Mouse (Mus musculus) heart, embryonic 10.5 days (tissue): ENCODE measurements around the gene Cntnap5c. TPM values are rescaled to one million over a fixed set of nuclear protein-coding genes. Genes with fewer than 3 reads are reported as not detected.
"Not testable (repeated sequence)": the region's sequence is repeated elsewhere in the genome, so short reads cannot be mapped to it uniquely, and the experiment has no call there.

Source experiments
- DNase-seq: peaks from one replicate; pipeline ENCODE4 v3.0.0-alpha.2; 2017; ENCODE audit warnings: low spot score
- H3K27ac ChIP-seq: fragments of 300-500 bp; sonication (generic); 2 replicates; pipeline ENCODE4 v1.5.1; 2016; ENCODE audit warnings: mild to moderate bottlenecking
- H3K27me3 ChIP-seq: fragments of 300-500 bp; sonication (generic); 2 replicates; pipeline ENCODE4 v1.6.1; 2016; ENCODE audit warnings: mild to moderate bottlenecking; ENCODE audit not compliant: poor library complexity, insufficient read depth, severe bottlenecking
- H3K36me3 ChIP-seq: fragments of 300-500 bp; sonication (generic); 2 replicates; pipeline ENCODE4 v1.6.1; 2016; ENCODE audit warnings: mild to moderate bottlenecking, moderate library complexity
- H3K4me1 ChIP-seq: fragments of 300-500 bp; sonication (generic); 2 replicates; pipeline ENCODE4 v1.6.1; 2016; ENCODE audit warnings: mild to moderate bottlenecking
- H3K4me3 ChIP-seq: fragments of 300-500 bp; sonication (generic); 2 replicates; pipeline ENCODE4 v1.5.1; 2016; ENCODE audit warnings: mild to moderate bottlenecking, moderate library complexity
- H3K9me3 ChIP-seq: fragments of 300-500 bp; sonication (generic); 2 replicates; pipeline ENCODE4 v1.6.1; 2016; ENCODE audit warnings: mild to moderate bottlenecking, moderate library complexity
- WGBS: fragments of 180-500 bp; shearing (Covaris S2); methylation state at CpG from one replicate; pipeline ENCODE4 v1.1.7; 2016; 5-methylcytosine and 5-hydroxymethylcytosine counted together
- polyA plus RNA-seq: library from polyadenylated mRNA; unstranded; fragments of >200 nt; fragmentation: Nextera tagmentation; extraction: Ambion mirVana; gene quantifications from 2 replicates; pipeline ENCODE4 v1.2.1, GENCODE M21; 2016

Cntnap5c gene
- not detected in 2 replicates for polyA plus RNA-seq

DNA sequence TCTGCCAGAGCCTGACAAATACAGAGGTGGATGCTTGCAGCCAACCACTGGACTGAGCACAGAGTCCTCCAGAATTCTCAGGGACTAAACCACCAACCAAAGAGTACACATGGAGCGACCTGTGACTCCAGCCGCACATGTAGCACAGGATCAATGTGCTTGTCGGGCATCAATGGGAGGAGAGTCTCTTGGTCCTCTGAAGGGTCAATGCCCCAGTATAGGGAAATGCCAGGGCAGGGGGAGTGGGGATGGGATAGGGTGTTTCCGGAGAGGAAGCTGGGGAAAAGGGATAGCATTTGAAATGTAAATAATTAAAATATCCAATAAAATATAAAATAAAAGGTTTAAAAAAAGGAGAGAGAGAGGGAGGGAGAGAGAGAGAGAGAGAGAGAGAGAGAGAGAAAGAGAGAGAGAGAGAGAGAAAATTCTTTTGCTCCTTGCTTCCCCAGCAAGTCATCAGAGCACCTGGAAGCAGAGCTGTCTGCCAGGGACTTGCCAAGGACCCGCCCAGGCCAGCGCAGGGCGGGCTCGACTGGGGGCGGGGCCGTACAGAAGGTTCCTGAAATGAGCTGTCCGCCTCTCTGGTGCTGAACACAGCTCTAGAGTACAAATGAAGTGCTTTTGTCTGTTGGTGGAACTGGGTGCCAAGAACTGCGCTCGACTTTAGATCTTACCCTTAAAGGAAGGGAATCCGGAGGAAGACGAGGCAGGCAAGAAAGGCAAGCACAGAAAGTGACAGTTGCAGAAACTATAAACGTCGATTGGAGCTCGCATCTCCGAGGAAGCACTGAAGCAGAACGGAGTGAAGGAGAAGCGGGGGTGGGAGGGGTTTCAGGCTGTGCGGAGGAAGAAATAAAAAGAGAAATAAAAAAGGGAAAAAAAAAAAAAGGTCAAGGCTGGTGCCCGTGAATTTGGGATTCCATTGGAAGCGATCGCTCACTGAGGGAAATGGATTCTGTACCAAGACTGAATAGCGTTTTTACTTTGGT lies at the start of gene Cntnap5c:
Cntnap5c (plus strand) TSS at position 949 of the 989 bp plus-strand sequence.
- H3K27ac ChIP-seq, result no peak within 1 kb of the TSS
- H3K36me3 ChIP-seq, result no peaks in the 10 kb centered on the region
- H3K4me1 ChIP-seq, result no peaks in the 10 kb centered on the region
- peak; percentile 77 for DNase-seq
- 22% methylated on average over 26 of the region's 26 CpGs for WGBS
- no peak within 1 kb of the TSS for H3K4me3 ChIP-seq
- no peaks in the 10 kb centered on the region for H3K9me3 ChIP-seq
- H3K27me3 ChIP-seq, result no peaks in the 10 kb centered on the region

DNA sequence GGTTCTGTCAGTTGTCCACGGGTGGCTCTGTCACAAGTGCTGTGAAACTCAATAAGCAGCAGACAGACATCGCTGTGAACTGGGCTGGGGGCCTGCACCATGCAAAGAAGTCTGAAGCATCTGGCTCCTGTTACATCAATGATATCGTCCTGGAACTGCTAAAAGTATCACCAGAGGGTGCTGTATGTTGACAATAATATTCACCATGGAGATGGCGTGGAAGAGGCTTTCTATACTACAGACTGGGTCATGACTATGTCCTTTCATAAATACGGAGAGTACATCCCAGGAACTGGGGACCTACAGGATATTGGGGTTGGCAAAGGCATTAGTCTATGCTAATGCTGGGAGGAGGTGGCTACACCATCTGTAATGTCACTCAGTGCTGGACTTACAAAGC lies 27.3 kb upstream of the Cntnap5c start, which contains the start of gene Gm21834:
Gm21834 (minus strand) TSS at position 101 of the 400 bp plus-strand sequence.
- 76% methylated on average over 5 of the region's 5 CpGs for WGBS
- DNase-seq, result no peak
- no peak within 1 kb of the TSS for H3K27ac ChIP-seq
- H3K36me3 ChIP-seq, result no peaks in the 10 kb centered on the region
- H3K4me3 ChIP-seq, result no peak within 1 kb of the TSS
- H3K9me3 ChIP-seq, result no peaks in the 10 kb centered on the region
- no peaks in the 10 kb centered on the region for H3K4me1 ChIP-seq
- no peaks in the 10 kb centered on the region for H3K27me3 ChIP-seq

DNA sequence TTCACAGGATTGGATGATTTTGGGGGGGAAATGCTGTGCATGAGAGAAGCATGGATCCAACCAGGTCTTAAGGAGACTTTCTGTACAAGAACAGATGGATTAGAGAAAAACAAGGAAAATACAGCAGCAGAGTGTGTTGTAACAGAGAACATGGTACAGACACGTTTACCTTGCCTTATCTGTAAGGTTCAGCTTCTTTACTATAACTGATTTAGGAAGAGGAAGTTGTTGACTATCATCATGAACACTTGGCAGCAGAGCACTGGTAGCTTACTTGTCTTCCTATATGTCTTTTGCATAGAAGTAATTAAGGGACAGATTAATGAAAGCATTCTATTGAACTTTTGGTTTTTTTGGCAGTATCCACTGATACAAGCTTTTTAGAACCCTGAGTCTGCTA lies 11.3 kb upstream of the Cntnap5c start:
- WGBS, result 50% methylated on average over 1 of the region's 1 CpGs
- no peak for DNase-seq
- H3K4me3 ChIP-seq, result no peak overlapping the region
- H3K4me1 ChIP-seq, result no peaks in the 10 kb centered on the region
- H3K27ac ChIP-seq, result no peak overlapping the region
- H3K27me3 ChIP-seq, result no peaks in the 10 kb centered on the region
- no peaks in the 10 kb centered on the region for H3K36me3 ChIP-seq
- H3K9me3 ChIP-seq, result no peaks in the 10 kb centered on the region

DNA sequence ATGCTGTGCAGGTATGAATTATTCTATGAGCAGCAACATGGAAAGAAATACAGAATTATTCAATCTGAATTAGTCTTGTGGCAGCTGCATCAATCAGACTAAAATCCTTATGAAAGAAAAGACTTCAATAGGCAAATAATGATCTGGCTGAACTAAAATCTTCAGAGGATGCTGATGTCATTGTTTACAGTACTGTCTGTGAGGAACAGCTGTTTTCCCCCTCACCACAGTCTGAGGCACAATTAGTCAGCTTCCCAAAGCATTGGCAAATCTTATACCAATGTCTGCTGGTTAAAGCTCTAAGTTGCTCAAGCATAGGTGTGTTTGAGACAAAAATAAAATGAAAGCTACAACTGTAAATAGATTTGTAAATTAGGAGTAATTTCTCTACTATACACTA lies 2.1 kb upstream of the Cntnap5c start:
- no peaks in the 10 kb centered on the region for H3K36me3 ChIP-seq
- H3K4me3 ChIP-seq, result no peak overlapping the region
- no peak for DNase-seq
- H3K27ac ChIP-seq, result no peak overlapping the region
- H3K4me1 ChIP-seq, result no peaks in the 10 kb centered on the region
- no peaks in the 10 kb centered on the region for H3K9me3 ChIP-seq
- no peaks in the 10 kb centered on the region for H3K27me3 ChIP-seq

DNA sequence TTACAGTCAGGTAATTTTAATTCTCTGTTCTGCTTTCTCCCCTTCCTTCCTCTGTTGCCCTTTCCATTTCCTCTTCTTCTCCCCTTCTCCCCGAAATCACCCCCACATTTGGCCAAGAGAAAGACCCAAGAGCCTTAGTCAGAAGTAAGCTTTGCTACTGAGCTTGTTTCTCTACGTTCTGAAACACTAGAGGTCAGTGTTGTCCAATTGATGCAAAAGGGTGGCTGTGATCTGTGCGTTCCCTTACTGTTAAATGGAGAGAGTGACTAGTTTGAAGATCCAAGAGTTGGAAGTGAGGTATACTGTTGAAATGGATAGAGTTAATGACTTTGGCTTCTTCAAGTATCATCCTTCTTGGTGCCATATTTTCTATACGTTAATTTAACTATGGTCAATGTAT lies 1.5 kb downstream of the Cntnap5c start:
- 20% methylated on average over 4 of the region's 4 CpGs for WGBS
- H3K27ac ChIP-seq, result no peak overlapping the region
- H3K4me3 ChIP-seq, result no peak overlapping the region
- no peak for DNase-seq
- H3K27me3 ChIP-seq, result no peaks in the 10 kb centered on the region
- H3K9me3 ChIP-seq, result no peaks in the 10 kb centered on the region
- no peaks in the 10 kb centered on the region for H3K4me1 ChIP-seq
- H3K36me3 ChIP-seq, result no peaks in the 10 kb centered on the region

DNA sequence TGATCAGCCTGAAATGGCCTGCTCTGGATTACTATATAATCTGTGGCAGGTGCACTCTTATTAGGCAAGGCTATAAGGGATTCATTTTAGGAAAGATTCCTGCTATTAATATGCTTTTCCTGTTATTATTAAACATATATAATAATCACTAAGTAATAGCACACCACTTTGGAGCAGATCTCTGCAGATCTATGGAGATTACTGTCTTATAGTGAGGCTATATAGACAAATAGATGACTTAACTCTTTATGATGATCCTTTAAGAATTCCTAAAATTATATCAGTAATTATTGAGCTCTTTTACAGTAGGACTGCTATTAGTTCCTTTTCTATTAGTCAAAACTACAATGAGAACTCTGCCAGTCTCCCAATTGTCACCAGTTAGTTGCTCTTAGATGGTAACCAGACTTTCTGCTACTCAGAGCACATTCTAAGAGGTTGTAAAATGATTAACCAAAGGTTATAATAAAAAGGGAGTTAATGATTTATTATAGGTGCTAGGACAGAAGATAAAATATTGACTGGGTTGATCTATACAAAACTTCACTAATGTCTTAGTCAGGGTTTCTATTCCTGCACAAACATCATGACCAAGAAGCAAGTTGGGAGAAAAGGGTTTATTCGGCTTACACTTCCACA lies 18.9 kb downstream of the Cntnap5c start:
- 84% methylated on average over 1 of the region's 1 CpGs for WGBS
- Histone ChIP-seq H3K9me3 (peaks cover 5% of the 10 kb centered on the region; the same call in 1 of the 2 replicates), H3K36me3 (no peaks in the 10 kb centered on the region), H3K4me3 (no peak overlapping the region), H3K27ac (no peak overlapping the region), H3K4me1 (no peaks in the 10 kb centered on the region), H3K27me3 (no peaks in the 10 kb centered on the region)
- no peak for DNase-seq

DNA sequence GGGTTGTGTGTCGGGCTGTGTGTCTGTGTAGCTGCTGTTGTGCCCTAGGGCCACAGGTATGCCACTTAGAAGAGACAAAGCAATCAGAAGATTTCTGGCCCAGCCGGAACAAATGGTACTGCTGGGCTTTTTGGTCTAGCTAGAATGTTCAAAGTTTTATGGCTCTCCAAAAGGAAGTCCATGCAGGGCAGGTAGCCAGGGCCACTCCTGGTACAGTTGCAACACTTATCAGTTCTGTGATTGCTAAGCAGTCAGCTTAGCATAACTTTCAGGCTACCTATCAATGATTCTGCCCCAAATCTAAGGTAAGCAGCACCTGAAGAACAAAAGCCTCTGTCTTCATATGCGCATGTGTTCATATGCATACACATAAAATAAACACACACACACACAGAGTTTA lies 26.0 kb downstream of the Cntnap5c start:
- 84% methylated on average over 3 of the region's 3 CpGs for WGBS
- no peaks in the 10 kb centered on the region for H3K27me3 ChIP-seq
- H3K9me3 ChIP-seq, result no peaks in the 10 kb centered on the region
- no peak for DNase-seq
- H3K4me3 ChIP-seq, result no peak overlapping the region
- H3K4me1 ChIP-seq, result no peaks in the 10 kb centered on the region
- H3K27ac ChIP-seq, result no peak overlapping the region
- H3K36me3 ChIP-seq, result no peaks in the 10 kb centered on the region

DNA sequence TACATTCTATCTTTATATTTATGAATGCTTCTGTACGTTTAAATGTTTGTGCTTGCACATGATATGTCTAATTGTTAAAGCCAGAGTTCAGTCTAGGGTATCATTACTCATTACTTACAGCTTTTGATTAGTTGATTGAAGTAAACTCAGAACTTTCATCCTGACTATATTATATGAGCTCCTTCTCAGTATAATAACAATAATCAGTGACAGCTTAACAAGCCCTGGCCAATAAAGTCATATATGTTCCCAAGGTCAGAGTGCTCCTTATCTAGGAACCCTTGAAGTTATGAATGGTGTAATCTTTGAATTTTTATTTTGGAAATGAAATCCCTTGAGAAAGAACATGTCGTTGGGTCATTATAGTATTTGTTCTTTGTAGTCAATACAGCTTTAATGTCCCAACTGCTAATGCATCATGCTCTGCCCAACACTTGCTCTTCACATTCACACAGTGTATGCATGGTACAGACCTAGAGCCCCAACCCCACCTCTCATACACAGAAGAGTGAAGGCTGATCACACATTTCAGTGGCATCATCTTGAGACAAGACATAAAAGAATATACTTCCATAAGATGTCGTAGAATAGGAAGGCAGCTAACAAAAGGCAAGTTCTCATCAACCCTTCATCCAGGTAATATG lies 27.4 kb downstream of the Cntnap5c start:
- Histone ChIP-seq H3K4me1 (no peaks in the 10 kb centered on the region), H3K4me3 (no peak overlapping the region), H3K9me3 (no peaks in the 10 kb centered on the region), H3K27ac (no peak overlapping the region), H3K36me3 (no peaks in the 10 kb centered on the region), H3K27me3 (no peaks in the 10 kb centered on the region)
- DNase-seq, result no peak
- WGBS, result 77% methylated on average over 3 of the region's 3 CpGs

DNA sequence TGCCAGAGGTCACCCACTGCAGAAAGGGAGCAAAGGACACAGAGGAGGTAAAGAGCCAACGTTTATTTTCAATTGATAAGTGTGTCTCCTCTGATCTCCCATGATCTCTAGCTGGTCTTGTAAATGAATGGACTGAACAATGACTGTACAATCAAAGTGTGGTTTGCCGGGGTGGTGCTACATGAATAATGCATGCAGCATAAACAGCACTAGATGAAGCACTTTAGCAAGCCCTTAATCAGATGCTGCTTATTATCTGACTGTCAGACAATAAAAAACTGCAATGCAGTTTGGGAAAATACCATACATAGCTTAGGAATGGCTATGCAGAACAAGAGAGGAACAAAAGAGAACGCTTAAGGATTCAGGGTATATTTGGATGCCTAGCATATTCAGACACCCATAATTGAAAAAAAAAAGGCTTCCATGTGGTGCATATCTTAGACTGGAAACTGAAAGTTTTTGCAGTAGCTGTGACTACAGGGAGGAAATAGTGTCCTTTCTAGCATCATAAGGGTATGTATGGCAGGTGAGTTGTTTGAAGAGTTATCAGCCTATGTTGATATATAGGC lies 30.1 kb downstream of the Cntnap5c start:
- Histone ChIP-seq H3K4me1 (no peaks in the 10 kb centered on the region), H3K27me3 (no peaks in the 10 kb centered on the region), H3K9me3 (no peaks in the 10 kb centered on the region), H3K27ac (no peak overlapping the region), H3K4me3 (no peak overlapping the region), H3K36me3 (no peaks in the 10 kb centered on the region)
- 78% methylated on average over 3 of the region's 3 CpGs for WGBS
- DNase-seq, result no peak

DNA sequence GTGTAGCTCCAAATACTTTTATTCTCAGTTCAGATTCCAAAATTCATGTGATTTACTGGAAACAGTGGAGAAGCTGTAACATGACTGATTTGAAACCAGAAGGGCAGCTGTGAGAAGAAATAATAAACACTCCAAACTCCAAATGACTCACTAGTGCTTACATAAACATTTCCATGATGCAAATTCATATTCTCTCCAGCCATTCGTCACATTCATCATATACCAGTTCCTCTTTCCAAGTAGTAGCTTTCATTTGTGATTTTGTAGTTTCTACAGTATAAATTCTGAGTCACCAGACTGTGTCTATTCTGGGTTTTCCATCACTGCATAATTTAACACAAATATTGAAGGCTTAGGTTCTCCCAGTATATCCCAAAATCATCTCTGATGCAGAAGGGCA lies 31.8 kb downstream of the Cntnap5c start:
- H3K4me3 ChIP-seq, result no peak overlapping the region
- H3K9me3 ChIP-seq, result no peaks in the 10 kb centered on the region
- WGBS, result 75% methylated on average over 1 of the region's 1 CpGs
- no peak for DNase-seq
- H3K27me3 ChIP-seq, result no peaks in the 10 kb centered on the region
- H3K4me1 ChIP-seq, result no peaks in the 10 kb centered on the region
- H3K27ac ChIP-seq, result no peak overlapping the region
- no peaks in the 10 kb centered on the region for H3K36me3 ChIP-seq

DNA sequence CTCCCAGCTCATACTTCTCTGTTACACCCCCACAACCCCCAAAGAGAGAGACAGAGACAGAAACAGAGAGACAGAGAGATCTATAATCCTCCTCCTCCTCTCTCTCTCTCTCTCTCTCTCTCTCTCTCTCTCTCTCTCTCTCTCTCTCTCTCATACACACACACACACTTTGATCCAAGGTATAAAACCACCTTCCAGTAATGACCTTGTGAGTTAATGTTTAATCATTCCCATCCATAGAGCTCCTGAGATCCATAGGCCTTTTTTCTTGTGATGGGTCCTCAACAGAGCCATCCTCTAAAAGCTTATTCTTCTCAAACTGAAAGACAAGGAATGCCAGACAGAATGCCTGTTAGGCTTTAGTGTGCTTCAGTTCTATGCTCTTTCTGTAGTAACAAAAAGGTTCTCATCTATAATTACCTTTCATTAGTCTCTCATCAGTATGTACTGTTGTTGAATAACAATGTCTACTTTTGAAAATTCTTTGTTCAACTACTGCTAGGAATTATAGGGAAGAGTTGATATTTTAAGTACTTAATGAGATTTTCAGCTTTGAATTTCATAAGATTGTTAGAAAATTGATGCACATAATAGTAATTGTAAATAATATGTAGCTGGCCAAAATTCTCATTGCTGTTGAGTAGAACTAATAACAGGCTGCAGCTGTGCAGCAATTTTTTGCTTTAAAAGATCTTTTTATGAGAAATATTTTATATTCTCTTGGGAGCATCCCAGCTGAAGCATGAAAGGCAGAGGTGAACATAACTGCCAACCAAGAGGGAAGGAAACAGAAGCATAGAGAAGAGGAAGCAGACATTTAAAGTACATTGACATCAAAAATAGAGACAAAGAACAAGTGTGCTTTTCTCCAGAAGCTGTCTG lies 68.0 kb downstream of the Cntnap5c start:
- no peaks in the 10 kb centered on the region for H3K9me3 ChIP-seq
- H3K4me1 ChIP-seq, result no peaks in the 10 kb centered on the region
- no peaks in the 10 kb centered on the region for H3K36me3 ChIP-seq
- no peak overlapping the region for H3K4me3 ChIP-seq
- no peak overlapping the region for H3K27ac ChIP-seq
- no peaks in the 10 kb centered on the region for H3K27me3 ChIP-seq
- DNase-seq, result no peak

DNA sequence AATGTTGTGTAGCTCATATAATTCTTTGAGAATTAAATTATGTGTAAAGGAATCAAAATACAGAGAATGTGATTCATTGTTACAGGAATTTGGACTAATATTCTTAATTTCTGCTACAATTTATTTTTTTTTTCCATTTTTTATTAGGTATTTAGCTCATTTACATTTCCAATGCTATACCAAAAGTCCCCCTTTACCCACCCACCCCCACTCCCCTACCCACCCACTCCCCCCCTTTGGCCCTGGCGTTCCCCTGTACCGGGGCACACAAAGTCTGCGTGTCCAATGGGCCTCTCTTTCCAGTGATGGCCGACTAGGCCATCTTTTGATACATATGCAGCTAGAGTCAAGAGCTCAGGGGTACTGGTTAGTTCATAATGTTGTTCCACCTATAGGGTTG lies 86.4 kb downstream of the Cntnap5c start:
- not testable (repeated sequence) for H3K9me3 ChIP-seq, H3K4me1 ChIP-seq, H3K36me3 ChIP-seq, DNase-seq, H3K4me3 ChIP-seq, H3K27me3 ChIP-seq, H3K27ac ChIP-seq
- WGBS, result no CpG with 5 or more reads among the region's 4 CpGs
